Mouse (Mus musculus): ENCODE measurements around the gene Pank3. TPM values are rescaled to one million over a fixed set of nuclear protein-coding genes. Genes with fewer than 3 reads are reported as not detected.
"Not testable (repeated sequence)": the region's sequence is repeated elsewhere in the genome, so short reads cannot be mapped to it uniquely, and the experiment has no call there.

The Pank3 gene
- polyA plus RNA-seq, 1 experiment from 2014 or later = 23.1 TPM

DNA sequence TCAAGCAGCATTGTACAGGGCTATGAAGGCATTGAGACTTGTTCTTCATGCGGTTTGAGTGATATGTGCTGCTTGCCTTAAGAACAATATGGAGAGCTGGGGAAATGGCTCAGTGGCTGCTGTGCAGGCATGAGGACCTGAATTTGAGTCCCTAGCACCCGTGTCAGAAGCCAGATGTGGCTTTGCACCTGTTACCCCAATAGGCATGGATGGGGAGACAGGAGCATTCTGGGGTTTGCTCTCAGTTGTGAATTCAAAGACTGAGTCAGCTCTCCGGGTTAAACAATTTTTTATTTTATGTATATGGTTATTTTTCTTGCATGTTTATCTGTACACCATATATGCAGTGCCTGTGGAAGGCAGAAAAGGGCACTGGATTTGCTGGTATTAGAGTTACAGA is 13.2 kb downstream of the Pank3 start:
- H3K27me3 ChIP-seq = no peaks in the 10 kb centered on the region
- H3K36me3 ChIP-seq = peaks cover 79% of the 10 kb centered on the region
- H3K4me2 ChIP-seq (replicated peaks) = no peak overlapping the region
- H3K27ac ChIP-seq = no peak overlapping the region
- ATAC-seq (ENCODE audit: insufficient number of reproducible peaks, insufficient read depth, low FRiP score, low TSS enrichment) = no peak
- no peak overlapping the region for H3K9ac ChIP-seq
- no peaks in the 10 kb centered on the region for H3K4me1 ChIP-seq
- 94% methylated on average over 3 of the region's 3 CpGs for WGBS
- no peaks in the 10 kb centered on the region for H3K9me3 ChIP-seq
- no peak overlapping the region for H3K4me3 ChIP-seq

DNA sequence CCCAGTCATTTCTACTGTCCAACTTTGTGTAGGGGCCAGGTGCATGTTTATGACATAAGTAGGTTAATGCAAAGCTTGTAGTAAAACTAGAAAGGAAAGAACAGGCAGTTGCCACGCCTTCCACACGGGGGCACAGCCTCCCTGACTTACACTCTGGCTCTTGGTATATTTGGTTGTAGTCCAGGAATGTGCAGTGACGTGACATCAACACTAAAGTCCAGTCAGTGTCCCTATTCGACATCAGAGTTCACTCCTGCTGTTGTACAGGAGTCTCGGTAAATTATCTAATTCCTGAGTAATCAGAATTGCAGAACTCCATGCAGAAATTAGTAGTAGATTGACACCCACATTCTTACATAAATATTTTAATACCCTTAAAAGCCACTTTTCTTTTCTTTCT is 13.8 kb downstream of the Pank3 start:
- 95% methylated on average over 5 of the region's 5 CpGs for WGBS
- Histone ChIP-seq H3K36me3 (peaks cover 74% of the 10 kb centered on the region), H3K4me3 (no peak overlapping the region), H3K4me2 (replicated peaks) (no peak overlapping the region), H3K4me1 (no peaks in the 10 kb centered on the region), H3K27ac (no peak overlapping the region), H3K9me3 (no peaks in the 10 kb centered on the region), H3K27me3 (no peaks in the 10 kb centered on the region), H3K9ac (no peak overlapping the region)
- no peak for ATAC-seq (ENCODE audit: insufficient number of reproducible peaks, insufficient read depth, low FRiP score, low TSS enrichment)

DNA sequence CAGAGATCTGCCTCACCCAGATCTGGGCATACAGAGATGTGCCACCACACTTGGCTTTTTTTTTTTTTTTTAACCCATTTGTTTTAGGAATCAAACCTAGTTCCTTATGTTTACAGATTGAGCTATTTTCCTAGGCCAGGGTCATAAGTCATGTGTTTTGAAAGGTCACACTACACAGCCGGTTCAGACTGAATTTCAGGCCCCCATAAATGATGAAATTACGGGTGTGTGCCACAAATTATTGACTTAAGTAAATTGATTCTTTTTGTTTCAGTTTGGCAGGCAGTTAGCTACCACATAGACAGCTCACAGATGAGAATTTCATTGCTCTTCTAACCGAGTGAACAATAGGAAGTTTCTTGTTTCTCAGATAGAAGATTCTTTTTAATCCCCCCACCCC is 14.7 kb downstream of the Pank3 start:
- no peaks in the 10 kb centered on the region for H3K9me3 ChIP-seq
- ATAC-seq (ENCODE audit: insufficient number of reproducible peaks, insufficient read depth, low FRiP score, low TSS enrichment) = no peak
- H3K4me3 ChIP-seq = no peak overlapping the region
- no peak overlapping the region for H3K9ac ChIP-seq
- no peaks in the 10 kb centered on the region for H3K4me1 ChIP-seq
- peaks cover 68% of the 10 kb centered on the region for H3K36me3 ChIP-seq
- 88% methylated on average over 3 of the region's 3 CpGs for whole genome bisulfite sequencing
- no peak overlapping the region for H3K4me2 ChIP-seq (replicated peaks)
- no peaks in the 10 kb centered on the region for H3K27me3 ChIP-seq
- no peak overlapping the region for H3K27ac ChIP-seq

DNA sequence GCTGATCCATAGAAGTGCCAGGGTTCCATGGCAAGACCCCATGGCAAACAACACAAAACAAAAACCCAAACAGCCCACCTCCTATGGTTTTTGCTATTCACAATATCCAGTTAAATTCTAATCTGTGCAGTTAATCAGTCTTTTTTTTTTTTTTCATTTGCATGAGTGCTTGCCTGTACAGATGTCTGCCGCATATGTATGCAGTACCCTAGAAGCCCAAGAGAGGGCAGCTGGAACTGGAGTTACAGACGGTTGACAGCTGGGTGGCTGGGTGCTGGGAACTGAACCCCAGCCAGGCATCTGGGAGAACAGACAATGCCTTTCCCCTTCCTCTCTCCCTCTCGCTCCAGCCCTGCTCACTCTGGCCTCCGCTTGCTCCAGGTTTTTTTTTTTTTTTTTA is 15.3 kb downstream of the Pank3 start:
- WGBS = 97% methylated on average over 4 of the region's 4 CpGs
- Histone ChIP-seq H3K36me3 (peaks cover 68% of the 10 kb centered on the region), H3K4me3 (no peak overlapping the region)

DNA sequence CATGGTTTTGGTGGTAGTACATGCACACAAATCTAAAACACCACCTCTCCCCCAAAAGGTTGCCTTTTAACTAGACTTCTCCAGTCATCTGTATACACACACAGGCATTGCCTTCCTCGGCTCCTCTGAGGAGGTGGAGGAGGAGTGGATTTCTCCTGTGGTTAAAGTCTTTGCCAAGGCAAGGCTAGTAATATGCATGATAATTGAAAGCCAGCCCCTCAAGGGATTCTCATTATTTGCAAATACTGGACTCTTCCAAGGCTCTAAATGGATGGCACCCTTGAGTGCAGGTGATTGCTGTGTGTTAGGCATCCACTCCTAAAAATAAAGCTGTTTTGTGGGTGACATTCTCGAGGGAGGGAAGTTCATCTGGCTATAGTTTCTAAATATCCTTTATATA is 19.2 kb downstream of the Pank3 start:
- no peaks in the 10 kb centered on the region for H3K9me3 ChIP-seq
- H3K36me3 ChIP-seq = peaks cover 50% of the 10 kb centered on the region
- H3K4me2 ChIP-seq (replicated peaks) = no peak overlapping the region
- H3K4me3 ChIP-seq = no peak overlapping the region
- no peak for ATAC-seq (ENCODE audit: insufficient number of reproducible peaks, insufficient read depth, low FRiP score, low TSS enrichment)
- no peaks in the 10 kb centered on the region for H3K27me3 ChIP-seq
- no peak overlapping the region for H3K9ac ChIP-seq
- H3K4me1 ChIP-seq = no peaks in the 10 kb centered on the region
- no peak overlapping the region for H3K27ac ChIP-seq
- WGBS = 81% methylated on average over 2 of the region's 2 CpGs

More for the DNA sequence above, 15.3 kb downstream of the Pank3 start:
- ATAC-seq (ENCODE audit: insufficient number of reproducible peaks, insufficient read depth, low FRiP score, low TSS enrichment) = no peak
- no peaks in the 10 kb centered on the region for H3K4me1 ChIP-seq
- no peaks in the 10 kb centered on the region for H3K27me3 ChIP-seq
- no peaks in the 10 kb centered on the region for H3K9me3 ChIP-seq
- no peak overlapping the region for H3K27ac ChIP-seq
- H3K4me2 ChIP-seq (replicated peaks) = no peak overlapping the region
- no peak overlapping the region for H3K9ac ChIP-seq

DNA sequence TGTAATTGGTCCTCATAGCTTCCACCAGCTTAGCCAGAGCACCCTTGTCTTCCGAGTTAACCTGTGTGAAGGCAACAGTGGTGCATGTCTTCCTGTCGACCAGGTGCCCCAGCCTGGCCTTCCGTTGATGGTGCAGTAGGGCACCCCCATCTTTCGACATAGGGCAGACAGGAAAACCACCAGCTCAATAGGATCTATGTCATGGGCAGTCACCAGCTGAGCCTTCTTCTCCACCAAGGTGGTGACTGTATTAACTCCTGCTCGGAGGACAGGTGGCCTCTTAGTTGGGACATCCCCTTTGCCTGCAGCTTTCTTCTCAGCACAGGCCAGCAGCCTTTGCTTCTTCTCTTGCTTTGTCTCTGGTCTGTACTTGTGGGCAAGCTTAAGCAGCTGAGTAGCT is 23.5 kb downstream of the Pank3 start:
- H3K27ac ChIP-seq; H3K4me2 ChIP-seq (replicated peaks); ATAC-seq (ENCODE audit: insufficient number of reproducible peaks, insufficient read depth, low FRiP score, low TSS enrichment); H3K4me1 ChIP-seq; H3K9me3 ChIP-seq; H3K9ac ChIP-seq; H3K4me3 ChIP-seq: not testable (repeated sequence)
- peaks cover 25% of the 10 kb centered on the region; the same call in 1 of the 2 replicates for H3K36me3 ChIP-seq
- 83% methylated on average over 5 of the region's 5 CpGs for WGBS
- H3K27me3 ChIP-seq = peaks cover 34% of the 10 kb centered on the region

DNA sequence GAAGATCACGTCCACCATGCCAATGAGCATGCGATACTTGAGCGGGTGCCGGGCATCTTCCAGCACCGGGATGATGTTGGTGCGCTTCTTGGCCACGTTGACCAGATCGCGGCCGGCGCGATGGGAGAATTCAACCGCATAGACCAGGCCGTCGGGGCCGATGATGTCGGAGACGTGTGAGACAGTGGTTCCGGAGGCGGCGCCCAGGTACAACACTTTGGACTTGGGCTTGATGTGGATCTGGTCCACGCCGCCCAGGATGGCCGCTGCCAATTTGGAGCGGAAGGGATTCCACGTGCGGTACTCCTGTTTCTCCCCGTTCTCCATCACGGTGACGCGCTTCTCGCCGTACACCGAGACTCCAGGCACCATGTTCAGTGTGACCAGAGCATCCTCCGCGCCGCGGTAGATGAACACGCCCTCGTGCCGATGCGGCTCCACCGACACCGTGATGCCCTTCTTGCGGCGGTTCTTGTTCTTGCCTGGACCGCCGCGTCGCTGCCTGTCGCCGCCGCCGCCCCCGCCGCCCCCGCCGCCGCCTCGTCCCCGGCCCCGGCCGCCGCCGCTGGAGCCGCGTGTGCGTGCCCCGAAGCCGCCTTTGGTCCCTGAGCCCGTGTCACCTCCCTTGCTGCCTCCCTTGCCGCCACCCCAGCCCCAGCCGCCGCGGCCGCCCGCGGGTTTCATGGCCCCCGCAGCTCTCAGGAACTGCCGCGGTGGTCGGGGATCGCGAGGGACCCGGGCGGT is 28.6 kb downstream of the Pank3 start:
- 3% methylated on average over 85 of the region's 86 CpGs for WGBS
- no peak overlapping the region for H3K27ac ChIP-seq
- H3K36me3 ChIP-seq = no peaks in the 10 kb centered on the region
- H3K27me3 ChIP-seq = peaks cover 53% of the 10 kb centered on the region
- H3K9ac ChIP-seq = peak overlapping the region; percentile 38; the same call in 1 of the 2 replicates
- H3K4me3 ChIP-seq = peak overlapping the region; percentile 46
- no peaks in the 10 kb centered on the region for H3K9me3 ChIP-seq
- peak overlapping the region; percentile 71 for H3K4me2 ChIP-seq (replicated peaks)
- ATAC-seq (ENCODE audit: insufficient number of reproducible peaks, insufficient read depth, low FRiP score, low TSS enrichment) = no peak
- peaks cover 13% of the 10 kb centered on the region for H3K4me1 ChIP-seq

DNA sequence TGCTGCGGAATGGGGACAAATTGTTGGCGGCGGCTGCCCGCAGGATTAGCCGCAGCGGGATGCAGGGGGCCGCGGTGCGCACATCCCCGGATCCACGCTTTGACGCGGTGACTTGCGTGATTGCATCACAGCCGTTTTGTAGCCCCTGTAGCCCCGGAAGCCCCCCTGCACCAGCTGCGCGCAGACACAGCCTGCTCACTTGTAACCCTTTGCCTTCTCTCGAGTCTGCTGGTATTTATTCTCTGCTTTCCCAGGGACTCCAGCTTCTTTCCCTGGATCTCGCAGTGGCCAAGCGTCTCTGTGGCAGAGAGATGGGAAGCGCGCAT is 29.2 kb downstream of the Pank3 start:
- Histone ChIP-seq H3K27me3 (peaks cover 53% of the 10 kb centered on the region), H3K4me1 (peaks cover 13% of the 10 kb centered on the region), H3K4me3 (peak overlapping the region; percentile 46), H3K9ac (peak overlapping the region; percentile 38; the same call in 1 of the 2 replicates), H3K27ac (no peak overlapping the region), H3K9me3 (no peaks in the 10 kb centered on the region), H3K4me2 (replicated peaks) (peak overlapping the region; percentile 71), H3K36me3 (no peaks in the 10 kb centered on the region)
- 0 out of 2 replicates have a peak, but pooled peaks have one; percentile 47 for ATAC-seq (ENCODE audit: insufficient number of reproducible peaks, insufficient read depth, low FRiP score, low TSS enrichment)
- WGBS = 1% methylated on average over 23 of the region's 23 CpGs

DNA sequence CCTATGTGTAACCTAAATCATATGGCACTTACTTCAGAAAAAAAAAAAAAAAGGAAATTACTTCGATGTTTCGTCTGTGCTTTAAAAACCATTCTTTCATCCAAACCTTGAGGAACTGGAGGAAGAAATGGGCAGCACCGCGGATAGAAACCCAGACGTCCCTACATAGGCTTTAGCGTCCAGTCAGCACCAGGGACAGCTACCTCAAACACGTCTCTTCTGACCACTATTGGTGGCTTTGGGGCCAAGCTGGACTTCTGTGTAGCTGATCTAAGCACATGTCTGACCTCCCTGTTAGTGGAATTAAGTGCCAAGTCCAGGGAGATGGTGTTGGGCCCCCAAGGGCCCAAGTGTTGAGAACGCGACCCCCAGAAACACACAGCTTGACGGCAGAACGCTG is 29.6 kb downstream of the Pank3 start, which contains the start of gene Fbll1:
TSS of gene Fbll1 (minus strand) at position 11 of the 400 bp plus-strand sequence.
- Histone ChIP-seq H3K27me3 (peaks cover 53% of the 10 kb centered on the region), H3K27ac (no peak within 1 kb of the TSS), H3K4me1 (peaks cover 13% of the 10 kb centered on the region), H3K4me2 (replicated peaks) (peak within 1 kb of the TSS; percentile 71), H3K9ac (peak within 1 kb of the TSS; percentile 38; the same call in 1 of the 2 replicates), H3K36me3 (no peaks in the 10 kb centered on the region), H3K4me3 (peak within 1 kb of the TSS; percentile 46), H3K9me3 (no peaks in the 10 kb centered on the region)
- ATAC-seq (ENCODE audit: insufficient number of reproducible peaks, insufficient read depth, low FRiP score, low TSS enrichment) = no peak
- 15% methylated on average over 11 of the region's 11 CpGs for WGBS

DNA sequence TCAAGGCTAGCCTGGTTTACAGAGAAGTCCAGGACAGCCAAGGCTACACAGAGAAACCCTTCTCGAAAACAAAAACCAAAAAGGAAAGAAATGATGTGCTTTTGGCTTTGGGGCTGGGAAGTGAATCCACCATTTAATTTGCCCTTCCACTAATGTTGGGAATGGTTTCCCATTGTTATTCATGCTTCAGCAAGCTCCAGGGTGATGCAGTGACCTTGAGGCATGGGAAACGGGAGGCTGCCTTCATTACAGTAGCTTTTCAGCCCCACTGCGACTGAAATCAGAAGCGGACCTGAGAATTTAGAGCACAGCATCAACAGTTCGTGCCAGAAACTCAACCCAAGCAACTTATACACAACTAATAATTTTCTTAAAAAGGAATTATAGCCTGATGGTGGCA is 32.0 kb downstream of the Pank3 start:
- 76% methylated on average over 5 of the region's 5 CpGs for WGBS
- no peak overlapping the region for H3K27ac ChIP-seq
- H3K27me3 ChIP-seq = peaks cover 33% of the 10 kb centered on the region
- peaks cover 13% of the 10 kb centered on the region for H3K4me1 ChIP-seq
- no peaks in the 10 kb centered on the region for H3K9me3 ChIP-seq
- H3K4me2 ChIP-seq (replicated peaks) = no peak overlapping the region
- no peak for ATAC-seq (ENCODE audit: insufficient number of reproducible peaks, insufficient read depth, low FRiP score, low TSS enrichment)
- no peak overlapping the region for H3K4me3 ChIP-seq
- no peaks in the 10 kb centered on the region for H3K36me3 ChIP-seq
- no peak overlapping the region for H3K9ac ChIP-seq

DNA sequence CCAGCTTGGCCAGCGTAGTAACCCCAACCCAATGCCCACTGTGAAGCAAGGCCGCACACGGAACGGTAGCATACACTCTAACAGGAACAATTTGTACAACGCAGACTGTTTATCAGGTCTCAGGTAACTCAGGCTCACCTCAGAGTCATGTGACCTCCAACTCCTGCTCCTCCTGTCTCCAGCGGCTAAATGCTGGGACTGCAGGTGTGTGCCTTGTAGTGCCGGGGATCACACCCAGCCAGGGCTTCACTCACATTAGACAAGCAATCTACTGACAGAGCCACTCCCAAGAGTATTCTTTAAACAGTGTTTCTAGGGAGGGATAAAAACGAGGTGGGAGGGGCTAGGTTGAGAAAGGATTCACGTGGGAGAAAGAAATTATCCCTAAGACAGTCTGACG is 42.2 kb downstream of the Pank3 start:
- Histone ChIP-seq H3K4me3 (no peak overlapping the region), H3K9me3 (no peaks in the 10 kb centered on the region), H3K9ac (no peak overlapping the region), H3K4me1 (no peaks in the 10 kb centered on the region), H3K4me2 (replicated peaks) (no peak overlapping the region), H3K36me3 (peaks cover 95% of the 10 kb centered on the region), H3K27ac (no peak overlapping the region), H3K27me3 (no peaks in the 10 kb centered on the region)
- ATAC-seq (ENCODE audit: insufficient number of reproducible peaks, insufficient read depth, low FRiP score, low TSS enrichment) = no peak
- WGBS = 86% methylated on average over 10 of the region's 10 CpGs

DNA sequence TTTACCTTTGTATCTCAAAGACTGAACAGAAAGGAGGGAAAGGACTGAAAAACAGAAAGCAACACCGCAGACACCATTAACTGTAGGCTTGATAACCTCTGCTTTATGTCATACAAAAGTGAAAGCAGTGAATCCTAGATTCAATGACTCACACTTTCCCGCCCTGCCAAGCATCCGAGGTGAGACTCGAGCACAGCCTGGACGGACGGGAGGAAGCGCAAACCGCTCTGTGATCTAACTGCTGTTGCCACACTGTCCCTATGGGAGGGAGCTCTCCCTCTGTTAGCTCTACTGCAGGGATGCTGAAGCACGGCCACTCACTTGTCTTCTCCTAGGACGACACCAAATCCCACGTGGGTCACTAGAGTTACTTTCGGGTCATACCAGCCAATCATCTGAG is 47.0 kb downstream of the Pank3 start:
- Histone ChIP-seq H3K4me2 (replicated peaks) (no peak overlapping the region), H3K9ac (no peak overlapping the region), H3K36me3 (peaks cover 87% of the 10 kb centered on the region), H3K4me3 (no peak overlapping the region), H3K27ac (no peak overlapping the region), H3K9me3 (no peaks in the 10 kb centered on the region), H3K27me3 (no peaks in the 10 kb centered on the region), H3K4me1 (no peaks in the 10 kb centered on the region)
- no peak for ATAC-seq (ENCODE audit: insufficient number of reproducible peaks, insufficient read depth, low FRiP score, low TSS enrichment)
- WGBS = 91% methylated on average over 12 of the region's 12 CpGs

Measured in embryonic facial prominence, embryonic 12.5 days (tissue).